Mouse (Mus musculus) intestine, embryonic 14.5 days (tissue): ENCODE measurements around the gene Map7. TPM values are rescaled to one million over a fixed set of nuclear protein-coding genes. Genes with fewer than 3 reads are reported as not detected.

ENCODE experiments used
- ATAC-seq: fragments of 200-750 bp; cut with Nextera tagmentation; replicated peaks from 2 replicates; pipeline ENCODE4 v1.8.0; 2017; ENCODE audit warnings: low read depth, moderate number of reproducible peaks, moderate TSS enrichment, moderate library complexity; ENCODE audit not compliant: low FRiP score, low TSS enrichment
- DNase-seq: peaks from one replicate; pipeline ENCODE4 v3.0.0-alpha.2; 2018; ENCODE audit warnings: low spot score
- H3K27ac ChIP-seq: fragments of 300-500 bp; sonication (generic); 2 replicates; pipeline ENCODE4 v1.5.1; 2014; ENCODE audit warnings: low read depth, mild to moderate bottlenecking, control low read depth
- H3K27me3 ChIP-seq: fragments of 300-500 bp; sonication (generic); replicated peaks from 2 replicates; pipeline ENCODE4 v1.6.1; 2014; ENCODE audit warnings: low read length, control low read depth; ENCODE audit not compliant: control insufficient read depth, insufficient read depth
- H3K36me3 ChIP-seq: fragments of 300-500 bp; sonication (generic); 2 replicates; pipeline ENCODE4 v1.6.1; 2014; ENCODE audit warnings: low read length, control low read depth; ENCODE audit not compliant: control insufficient read depth, insufficient read depth
- H3K4me1 ChIP-seq: fragments of 300-500 bp; sonication (generic); replicated peaks from 2 replicates; pipeline ENCODE4 v1.6.1; 2014; ENCODE audit warnings: low read length, control low read depth, mixed read lengths; ENCODE audit not compliant: control insufficient read depth, insufficient read depth
- H3K4me2 ChIP-seq: fragments of 300-500 bp; sonication (generic); 2 replicates; pipeline ENCODE4 v1.6.1; 2014; ENCODE audit warnings: low read length
- H3K4me3 ChIP-seq: fragments of 300-500 bp; sonication (generic); 2 replicates; pipeline ENCODE4 v1.5.1; 2014; ENCODE audit warnings: low read depth, low read length, control low read depth, mixed read lengths
- H3K9ac ChIP-seq: fragments of 300-500 bp; sonication (generic); 2 replicates; pipeline ENCODE4 v1.6.1; 2014; ENCODE audit warnings: mild to moderate bottlenecking, low read length
- H3K9me3 ChIP-seq: fragments of 300-500 bp; sonication (generic); 2 replicates; pipeline ENCODE4 v1.6.1; 2016; ENCODE audit warnings: low read length, control low read depth; ENCODE audit not compliant: control insufficient read depth
- WGBS: fragments of 180-500 bp; shearing (Covaris S2); extraction: QIAGEN DNeasy Blood & Tissue Kit; methylation state at CpG from one replicate; pipeline ENCODE4 v1.1.7; 2014; 5-methylcytosine and 5-hydroxymethylcytosine counted together
- polyA plus RNA-seq: library from polyadenylated mRNA; unstranded; fragments of >200 nt; fragmentation: Nextera tagmentation; extraction: Ambion mirVana; gene quantifications from 2 replicates; pipeline ENCODE4 v1.2.1, GENCODE M21; 2014

Map7 gene
- polyA plus RNA-seq, 1 experiment from 2014 or later, result 20.1 TPM

DNA sequence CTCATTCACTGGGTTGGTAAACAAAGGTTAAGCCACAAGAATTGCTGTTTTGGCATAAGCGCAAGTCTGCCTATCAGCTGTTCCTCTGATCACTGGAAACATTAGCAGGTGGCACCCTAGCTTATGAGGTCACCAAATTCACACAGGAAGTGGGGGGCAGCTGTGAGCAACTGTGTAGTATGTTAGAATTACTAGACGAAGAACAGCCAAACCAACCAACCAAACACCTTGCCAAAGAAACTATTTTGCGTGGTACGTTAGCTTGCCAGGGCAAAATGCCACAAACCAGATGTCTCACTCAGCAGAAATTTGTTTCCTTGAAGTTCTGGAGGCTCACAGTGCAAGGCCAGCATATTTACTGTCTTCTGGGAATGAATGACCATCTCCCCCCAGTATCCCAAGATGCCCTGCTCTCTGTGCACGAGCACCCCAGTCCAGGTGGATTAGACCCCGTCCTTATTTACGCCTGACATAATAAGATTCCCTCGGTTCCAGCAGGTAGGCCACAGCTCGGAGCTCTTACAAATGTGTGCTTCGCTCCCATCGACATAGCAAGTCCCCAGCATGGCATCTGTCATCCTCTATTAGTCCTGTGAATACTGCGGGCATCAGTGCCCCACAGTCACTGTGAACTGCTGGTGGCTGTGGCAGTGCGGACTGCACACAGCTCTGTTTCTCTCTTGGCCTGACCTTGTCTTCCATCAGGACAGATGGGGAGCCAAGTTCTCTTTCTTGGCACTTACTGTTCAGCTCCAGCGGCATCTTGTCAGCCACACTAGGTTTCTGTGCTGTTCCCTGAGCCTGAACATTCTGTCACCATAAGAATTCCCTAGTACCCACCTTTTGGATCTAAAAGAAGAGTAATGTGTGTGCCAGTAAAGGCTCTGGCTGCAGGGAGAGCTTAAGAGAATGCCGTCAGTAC, 28.5 kb upstream of the Map7 start:
- no peak overlapping the region for H3K9ac ChIP-seq
- WGBS, result 94% methylated on average over 15 of the region's 15 CpGs
- H3K9me3 ChIP-seq, result no peaks in the 10 kb centered on the region
- no peaks in the 10 kb centered on the region for H3K27me3 ChIP-seq
- H3K4me1 ChIP-seq, result no peaks in the 10 kb centered on the region
- H3K36me3 ChIP-seq, result no peaks in the 10 kb centered on the region
- DNase-seq (no peak), ATAC-seq (no peak)
- no peak overlapping the region for H3K4me2 ChIP-seq
- no peak overlapping the region for H3K4me3 ChIP-seq
- H3K27ac ChIP-seq, result no peak overlapping the region

DNA sequence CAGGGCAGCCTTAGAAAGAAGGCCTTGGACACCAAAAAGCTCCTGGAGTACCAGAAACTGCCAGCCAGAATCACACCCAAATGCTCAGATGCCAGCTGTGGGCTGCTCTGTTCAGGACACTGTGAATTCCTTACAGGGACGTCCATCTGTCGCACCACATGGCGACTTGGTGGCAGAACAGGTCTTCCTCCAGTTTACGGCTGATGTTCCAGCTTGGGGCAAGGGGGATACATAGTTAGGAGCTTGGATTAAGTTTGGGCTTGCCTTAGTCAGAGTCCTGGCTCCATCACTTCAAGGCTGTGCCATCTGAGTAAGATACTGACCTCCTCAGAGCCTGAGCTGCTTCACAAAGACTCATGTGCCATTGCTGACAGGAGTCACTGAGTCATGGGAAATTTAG, 26.3 kb upstream of the Map7 start:
- WGBS, result 87% methylated on average over 4 of the region's 4 CpGs
- Histone ChIP-seq H3K9ac (no peak overlapping the region), H3K4me3 (no peak overlapping the region), H3K4me1 (no peaks in the 10 kb centered on the region), H3K27me3 (no peaks in the 10 kb centered on the region), H3K36me3 (no peaks in the 10 kb centered on the region), H3K4me2 (no peak overlapping the region), H3K27ac (no peak overlapping the region), H3K9me3 (no peaks in the 10 kb centered on the region)
- no peak for DNase-seq
- no peak for ATAC-seq

DNA sequence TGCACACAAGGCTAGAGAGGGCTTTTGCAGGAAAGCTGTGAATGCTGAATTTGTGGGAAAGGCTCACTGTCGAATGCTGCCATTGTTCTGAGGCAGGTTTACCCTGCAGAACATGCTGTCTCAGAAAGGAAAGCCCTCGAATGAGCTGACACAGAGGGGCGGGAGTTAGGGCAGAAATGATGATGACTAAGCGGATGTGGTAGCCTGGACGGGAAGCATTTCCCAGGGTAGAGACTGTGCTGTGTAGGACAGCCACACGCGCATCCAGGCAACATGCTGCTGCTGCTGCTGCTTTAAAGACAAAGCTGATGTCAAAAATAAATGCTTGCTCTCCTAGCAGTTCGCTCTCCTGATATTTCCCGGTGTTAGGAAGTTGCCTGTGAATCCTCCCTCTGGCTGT, 24.9 kb upstream of the Map7 start:
- DNase-seq (no peak), ATAC-seq (no peak)

DNA sequence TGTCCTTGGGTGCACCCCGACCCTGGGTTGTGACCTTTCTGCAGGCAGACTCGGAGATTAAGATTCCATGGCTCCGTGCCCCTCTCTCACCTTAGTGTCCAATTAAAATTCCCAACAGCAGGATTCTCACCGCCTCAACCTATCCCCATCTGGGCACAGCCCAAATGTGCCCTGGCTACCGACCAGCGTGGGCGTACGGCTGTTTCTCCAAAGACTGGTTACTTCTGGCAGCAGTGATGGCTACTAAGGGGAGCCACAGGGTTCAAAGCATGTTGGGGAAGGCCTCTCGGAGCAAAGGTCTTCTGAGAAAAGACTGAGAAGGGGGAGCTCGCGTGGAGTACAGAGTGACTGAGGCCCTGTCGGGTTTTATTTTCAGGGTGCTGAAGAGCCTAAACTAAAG, 23.7 kb upstream of the Map7 start:
- Histone ChIP-seq H3K36me3 (no peaks in the 10 kb centered on the region), H3K4me3 (no peak overlapping the region), H3K9ac (no peak overlapping the region), H3K4me2 (no peak overlapping the region), H3K27me3 (no peaks in the 10 kb centered on the region), H3K4me1 (no peaks in the 10 kb centered on the region), H3K9me3 (no peaks in the 10 kb centered on the region), H3K27ac (no peak overlapping the region)
- DNase-seq, result no peak
- ATAC-seq, result no peak
- 90% methylated on average over 12 of the region's 12 CpGs for WGBS

More for the DNA sequence above, 24.9 kb upstream of the Map7 start:
- H3K36me3 ChIP-seq, result no peaks in the 10 kb centered on the region
- H3K4me2 ChIP-seq, result no peak overlapping the region
- H3K9me3 ChIP-seq, result no peaks in the 10 kb centered on the region
- H3K4me3 ChIP-seq, result no peak overlapping the region
- H3K4me1 ChIP-seq, result no peaks in the 10 kb centered on the region
- no peaks in the 10 kb centered on the region for H3K27me3 ChIP-seq
- H3K27ac ChIP-seq, result no peak overlapping the region
- H3K9ac ChIP-seq, result no peak overlapping the region
- WGBS, result 54% methylated on average over 9 of the region's 9 CpGs

DNA sequence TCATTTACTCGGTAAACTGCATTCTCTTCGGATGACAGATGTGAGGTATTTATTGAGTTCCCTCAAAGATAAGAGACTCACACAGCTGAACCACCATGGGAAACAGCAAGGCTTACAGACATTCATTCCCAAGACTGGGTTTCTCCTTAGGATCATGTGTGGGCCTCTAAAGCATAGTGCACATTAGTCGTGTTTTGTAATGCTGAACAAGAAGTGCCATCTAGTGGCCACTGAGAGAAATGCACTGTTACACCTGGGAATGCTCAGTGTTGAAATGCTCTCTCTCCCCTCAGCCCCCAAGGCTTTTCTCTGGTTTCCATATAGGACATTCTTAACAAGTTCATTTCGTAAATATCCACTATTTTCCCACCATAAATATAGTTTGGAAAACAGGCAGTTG, 23.0 kb upstream of the Map7 start:
- Histone ChIP-seq H3K36me3 (no peaks in the 10 kb centered on the region), H3K4me2 (no peak overlapping the region), H3K9me3 (no peaks in the 10 kb centered on the region), H3K9ac (no peak overlapping the region), H3K4me1 (no peaks in the 10 kb centered on the region), H3K27me3 (no peaks in the 10 kb centered on the region), H3K27ac (no peak overlapping the region), H3K4me3 (no peak overlapping the region)
- WGBS, result 44% methylated on average over 4 of the region's 4 CpGs
- ATAC-seq (peak; percentile 74), DNase-seq (peak; percentile 73)

DNA sequence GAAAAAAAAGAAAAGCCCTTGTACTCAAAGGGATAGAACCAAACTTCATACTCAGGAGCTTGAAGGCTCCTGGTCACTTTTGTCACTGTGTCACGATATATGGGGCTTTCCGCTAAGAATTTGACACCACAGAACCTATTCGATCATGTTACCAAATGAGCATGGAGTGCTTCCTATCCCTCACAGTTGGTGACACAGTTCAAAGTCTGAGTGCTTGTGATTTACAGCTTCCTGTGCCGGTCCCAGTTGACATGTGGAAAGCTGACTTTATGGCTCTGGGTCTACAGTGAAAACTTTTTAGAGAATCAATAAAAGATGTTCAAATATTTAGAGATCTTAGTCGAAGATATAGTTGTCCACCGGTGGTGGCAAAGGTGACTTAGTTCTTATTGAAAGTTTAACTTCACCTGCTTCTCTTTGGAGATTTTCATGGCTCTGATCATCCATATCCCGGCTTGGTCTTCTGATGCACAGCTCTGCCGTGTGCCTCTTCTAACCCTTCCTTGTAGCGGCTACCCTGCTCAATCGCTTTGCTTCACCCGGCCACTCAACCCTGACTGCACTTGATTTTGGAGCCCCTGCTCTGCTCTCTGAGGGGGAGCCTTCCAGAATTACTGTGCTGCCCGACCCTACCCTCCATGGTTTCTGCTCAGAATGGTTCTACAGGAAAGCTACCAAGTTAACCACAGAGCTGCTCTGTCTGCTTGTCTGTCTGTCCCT, 15.2 kb upstream of the Map7 start:
- Histone ChIP-seq H3K4me1 (no peaks in the 10 kb centered on the region), H3K9ac (no peak overlapping the region), H3K9me3 (no peaks in the 10 kb centered on the region), H3K4me2 (no peak overlapping the region), H3K4me3 (no peak overlapping the region), H3K27me3 (no peaks in the 10 kb centered on the region), H3K27ac (no peak overlapping the region), H3K36me3 (no peaks in the 10 kb centered on the region)
- ATAC-seq (no peak), DNase-seq (no peak)
- WGBS, result 76% methylated on average over 12 of the region's 12 CpGs

DNA sequence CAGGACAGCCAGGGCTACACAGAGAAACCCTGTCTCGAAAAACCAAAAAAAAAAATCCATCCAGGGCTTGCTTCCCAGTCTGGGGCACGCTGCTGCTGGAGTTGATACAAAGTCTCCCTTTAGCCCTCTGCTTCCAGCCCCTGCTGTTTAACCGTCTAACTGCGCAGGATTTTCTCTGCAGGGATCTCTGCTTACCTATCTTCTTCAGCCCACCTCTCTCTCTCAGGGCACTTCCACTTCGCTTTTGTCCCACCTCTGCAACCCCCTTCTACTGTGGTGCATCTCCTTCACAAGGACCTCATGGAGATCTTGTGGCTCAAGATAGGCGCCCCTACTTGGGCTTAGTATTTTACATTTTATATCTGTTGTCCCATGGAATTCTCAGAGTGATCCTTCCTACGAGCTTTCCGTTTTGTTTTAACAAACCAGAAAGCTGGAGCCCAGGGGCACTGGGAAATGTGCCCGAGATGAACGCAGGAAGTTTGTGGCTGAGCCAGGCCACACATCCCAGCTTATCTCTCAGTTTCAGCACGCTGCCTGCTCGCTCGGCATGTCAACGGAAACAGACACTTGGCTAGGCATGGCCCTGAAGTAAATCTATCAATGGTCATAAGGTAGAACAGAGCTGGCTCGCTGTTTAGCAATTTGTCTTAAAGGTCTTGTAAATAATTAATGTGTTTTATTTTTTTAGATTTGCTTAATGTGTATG, 12.8 kb upstream of the Map7 start:
- H3K9ac ChIP-seq, result no peak overlapping the region
- WGBS, result 69% methylated on average over 15 of the region's 15 CpGs
- H3K4me3 ChIP-seq, result no peak overlapping the region
- H3K9me3 ChIP-seq, result no peaks in the 10 kb centered on the region
- no peak overlapping the region for H3K4me2 ChIP-seq
- H3K36me3 ChIP-seq, result no peaks in the 10 kb centered on the region
- H3K27me3 ChIP-seq, result no peaks in the 10 kb centered on the region
- no peak overlapping the region for H3K27ac ChIP-seq
- no peaks in the 10 kb centered on the region for H3K4me1 ChIP-seq
- ATAC-seq (no peak), DNase-seq (no peak)

DNA sequence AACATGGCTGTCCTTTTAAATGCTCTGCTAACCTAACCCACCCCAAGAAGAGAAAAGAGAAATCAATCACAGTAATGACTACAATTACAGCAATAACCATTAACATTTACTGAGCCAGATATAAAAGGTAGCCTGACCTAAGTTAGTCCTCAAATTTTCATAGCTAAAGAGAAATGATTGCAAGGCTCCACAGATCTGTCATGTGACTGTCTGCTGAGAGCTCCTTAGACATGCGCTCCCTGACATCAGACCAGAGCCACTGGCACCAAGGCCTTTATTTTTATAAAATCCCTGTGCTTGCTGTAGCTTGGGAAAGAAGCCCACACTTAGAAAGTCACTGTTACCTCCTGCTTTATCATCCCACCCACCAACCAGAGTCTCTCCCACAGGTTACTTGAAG, 11.8 kb upstream of the Map7 start:
- no peak overlapping the region for H3K27ac ChIP-seq
- WGBS, result 84% methylated on average over 1 of the region's 1 CpGs
- ATAC-seq (no peak), DNase-seq (no peak)
- H3K36me3 ChIP-seq, result no peaks in the 10 kb centered on the region
- H3K4me2 ChIP-seq, result no peak overlapping the region
- H3K27me3 ChIP-seq, result no peaks in the 10 kb centered on the region
- H3K4me1 ChIP-seq, result no peaks in the 10 kb centered on the region
- no peak overlapping the region for H3K4me3 ChIP-seq
- H3K9me3 ChIP-seq, result no peaks in the 10 kb centered on the region
- H3K9ac ChIP-seq, result no peak overlapping the region
